Mouse (Mus musculus): Measurements from ENCODE around the gene BC052040. TPM values are rescaled to one million over a fixed set of nuclear protein-coding genes. Genes with fewer than 3 reads are reported as not detected.

Gene BC052040
- polyA plus RNA-seq, 1 experiment = 3.8 TPM

DNA sequence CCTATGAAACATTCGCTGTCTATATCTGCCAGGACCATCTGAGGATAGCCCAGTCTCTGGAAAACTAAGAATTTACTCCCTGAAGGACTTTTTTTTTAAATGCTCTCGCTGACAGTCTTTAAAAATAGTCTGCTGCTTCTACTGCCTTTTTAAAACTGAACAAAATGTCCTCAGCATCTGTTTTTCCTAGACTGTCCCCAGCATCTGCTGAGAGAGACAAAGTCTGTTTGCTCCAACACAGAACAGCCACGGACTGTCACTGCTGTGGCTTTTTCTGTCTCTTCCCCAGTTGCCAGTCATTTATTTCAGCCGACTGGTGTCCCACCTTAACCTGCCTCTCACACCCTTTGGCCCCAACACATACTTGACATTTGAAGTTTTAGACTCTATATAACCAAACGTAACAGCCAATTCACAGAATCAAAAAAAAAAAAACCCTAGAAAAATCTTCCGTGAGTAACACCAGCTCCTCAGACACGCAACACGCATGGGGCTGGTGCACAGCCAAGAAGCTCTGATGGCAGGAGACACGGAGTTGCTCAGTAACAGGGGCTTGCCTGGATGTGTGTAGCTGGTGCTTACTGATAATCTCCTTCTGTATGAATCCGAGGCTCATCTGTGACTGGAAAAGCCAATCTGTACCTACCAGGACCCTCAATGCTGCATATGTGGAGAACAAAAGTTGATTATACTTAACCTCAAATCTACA is 188.2 kb downstream of the BC052040 start:
- WGBS = 96% methylated on average over 10 of the region's 10 CpGs
- no peak overlapping the region for H3K27ac ChIP-seq (ENCODE audit: control insufficient read depth, insufficient read depth, low read length)
- no peaks in the 10 kb centered on the region for H3K4me1 ChIP-seq (replicated peaks; ENCODE audit: control insufficient read depth, insufficient read depth, low read length)
- H3K27me3 ChIP-seq (ENCODE audit: control insufficient read depth, insufficient read depth, low read length) = no peaks in the 10 kb centered on the region
- no peak overlapping the region for H3K4me3 ChIP-seq (ENCODE audit: control insufficient read depth, insufficient read depth, low read length)
- DNase-seq = no peak
- no peaks in the 10 kb centered on the region for H3K36me3 ChIP-seq (ENCODE audit: control insufficient read depth, insufficient read depth, low read length)
- TF ChIP-seq CTCF (IDR thresholded peaks at IDR 0.05; ENCODE audit: borderline replicate concordance, control insufficient read depth, extremely low read depth, insufficient read depth, low read length, poor library complexity) (no peak), POLR2A (IDR thresholded peaks at IDR 0.05; ENCODE audit: control insufficient read depth, extremely low read depth, insufficient read depth, low read length, poor library complexity) (no peak)

DNA sequence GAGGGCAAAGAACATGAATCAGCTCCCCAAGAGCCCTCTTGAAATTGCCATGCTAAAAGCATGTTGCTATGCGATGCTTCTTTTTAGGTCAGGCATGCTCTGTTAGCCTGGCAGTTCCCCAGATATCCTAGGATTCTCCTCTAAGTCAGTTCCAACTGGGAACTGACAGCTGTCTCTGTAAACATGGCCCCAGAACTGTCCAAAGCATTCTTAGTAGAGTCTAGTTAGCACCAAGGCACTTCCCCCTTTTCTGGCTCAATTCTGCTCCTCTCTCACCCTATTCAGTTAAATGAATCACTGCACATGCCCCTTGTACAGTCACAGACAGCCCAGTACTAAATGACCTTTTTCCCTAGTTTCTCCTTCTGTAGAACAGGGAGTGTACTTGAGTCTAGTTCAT is 191.2 kb downstream of the BC052040 start:
- 97% methylated on average over 1 of the region's 1 CpGs for WGBS
- Histone ChIP-seq H3K27ac (ENCODE audit: control insufficient read depth, insufficient read depth, low read length) (no peak overlapping the region), H3K36me3 (ENCODE audit: control insufficient read depth, insufficient read depth, low read length) (no peaks in the 10 kb centered on the region), H3K4me3 (ENCODE audit: control insufficient read depth, insufficient read depth, low read length) (no peak overlapping the region), H3K27me3 (ENCODE audit: control insufficient read depth, insufficient read depth, low read length) (no peaks in the 10 kb centered on the region), H3K4me1 (replicated peaks; ENCODE audit: control insufficient read depth, insufficient read depth, low read length) (no peaks in the 10 kb centered on the region)
- no peak for DNase-seq
- no peak for TF ChIP-seq CTCF (IDR thresholded peaks at IDR 0.05; ENCODE audit: borderline replicate concordance, control insufficient read depth, extremely low read depth, insufficient read depth, low read length, poor library complexity)
- no peak for TF ChIP-seq POLR2A (IDR thresholded peaks at IDR 0.05; ENCODE audit: control insufficient read depth, extremely low read depth, insufficient read depth, low read length, poor library complexity)

DNA sequence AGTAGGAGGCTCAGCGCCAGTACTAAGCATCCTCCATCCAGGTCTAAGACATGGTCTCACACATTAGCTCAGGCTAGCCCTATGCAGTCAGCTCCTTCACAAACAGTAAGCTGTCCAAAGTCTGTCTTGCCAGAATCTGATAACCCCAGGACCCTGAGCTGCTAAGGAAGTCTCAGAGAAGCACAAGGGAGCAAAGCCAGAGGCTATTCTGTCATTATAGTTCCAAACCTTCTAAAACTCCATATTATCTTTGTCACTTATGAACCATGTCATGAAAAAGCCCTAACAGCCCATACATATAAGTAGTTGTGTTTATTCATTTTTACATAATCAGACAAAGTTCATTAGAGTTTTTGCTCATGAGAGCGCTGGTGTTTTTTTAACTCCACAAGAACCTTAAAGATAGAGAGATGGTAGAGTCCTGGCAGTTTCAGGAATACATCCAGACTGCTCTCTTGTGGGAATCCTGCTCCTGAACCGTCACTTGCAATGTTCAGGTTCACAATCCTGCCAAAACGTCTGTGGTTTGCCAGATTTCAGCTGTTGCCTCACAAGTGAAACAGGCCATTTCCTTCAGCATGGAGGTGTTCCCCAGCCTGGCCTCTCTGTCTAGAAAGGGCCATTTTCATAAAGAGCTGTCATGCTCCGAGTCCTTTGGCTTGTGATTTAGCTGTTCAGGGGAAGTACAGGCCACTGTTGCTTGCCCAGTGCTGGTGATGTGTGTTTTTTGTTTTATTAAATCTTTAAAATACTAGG is 192.8 kb downstream of the BC052040 start:
- DNase-seq = no peak
- H3K27me3 ChIP-seq (ENCODE audit: control insufficient read depth, insufficient read depth, low read length) = no peaks in the 10 kb centered on the region
- 68% methylated on average over 5 of the region's 5 CpGs for WGBS
- no peak overlapping the region for H3K27ac ChIP-seq (ENCODE audit: control insufficient read depth, insufficient read depth, low read length)
- no peak overlapping the region for H3K4me3 ChIP-seq (ENCODE audit: control insufficient read depth, insufficient read depth, low read length)
- H3K4me1 ChIP-seq (replicated peaks; ENCODE audit: control insufficient read depth, insufficient read depth, low read length) = no peaks in the 10 kb centered on the region
- TF ChIP-seq CTCF (IDR thresholded peaks at IDR 0.05; ENCODE audit: borderline replicate concordance, control insufficient read depth, extremely low read depth, insufficient read depth, low read length, poor library complexity) = no peak
- TF ChIP-seq POLR2A (IDR thresholded peaks at IDR 0.05; ENCODE audit: control insufficient read depth, extremely low read depth, insufficient read depth, low read length, poor library complexity) = no peak
- H3K36me3 ChIP-seq (ENCODE audit: control insufficient read depth, insufficient read depth, low read length) = no peaks in the 10 kb centered on the region

DNA sequence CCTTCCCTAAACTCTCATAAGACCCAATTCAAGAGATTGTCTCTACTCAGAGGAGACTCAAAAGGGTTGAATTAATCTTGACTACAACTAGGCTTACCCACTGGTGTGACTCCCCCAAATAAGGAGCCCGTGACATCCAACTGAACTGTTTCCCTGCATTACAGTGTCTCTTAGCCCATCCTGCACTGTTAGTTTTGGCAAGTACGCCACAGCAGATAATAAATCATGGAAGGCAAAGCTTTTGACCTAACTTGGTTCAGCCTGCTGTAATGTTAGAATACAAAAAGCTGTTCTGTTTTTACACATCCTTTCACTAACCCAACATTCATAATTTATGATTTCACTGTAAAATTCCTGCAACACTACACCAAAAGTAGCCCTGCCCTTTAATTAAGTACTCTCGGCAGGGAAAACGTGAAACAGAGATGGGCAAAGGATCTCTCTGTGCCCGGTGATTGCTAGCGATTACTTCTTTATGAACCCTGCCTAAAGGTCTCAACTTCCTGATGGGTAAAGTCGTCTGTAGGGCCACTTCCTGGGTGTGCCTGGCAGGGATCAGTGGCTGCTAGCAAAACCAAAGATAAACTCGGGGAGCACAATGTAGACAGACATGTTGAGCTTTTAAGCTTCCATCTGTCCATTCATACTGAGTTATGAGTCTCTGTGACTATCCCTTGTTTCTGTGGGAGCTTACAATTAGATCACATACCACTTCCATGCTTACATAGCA is 194.1 kb downstream of the BC052040 start:
- H3K4me1 ChIP-seq (replicated peaks; ENCODE audit: control insufficient read depth, insufficient read depth, low read length) = no peaks in the 10 kb centered on the region
- H3K4me3 ChIP-seq (ENCODE audit: control insufficient read depth, insufficient read depth, low read length) = no peak overlapping the region
- TF ChIP-seq POLR2A (IDR thresholded peaks at IDR 0.05; ENCODE audit: control insufficient read depth, extremely low read depth, insufficient read depth, low read length, poor library complexity) (no peak), CTCF (IDR thresholded peaks at IDR 0.05; ENCODE audit: borderline replicate concordance, control insufficient read depth, extremely low read depth, insufficient read depth, low read length, poor library complexity) (no peak)
- WGBS = 65% methylated on average over 8 of the region's 8 CpGs
- no peak overlapping the region for H3K27ac ChIP-seq (ENCODE audit: control insufficient read depth, insufficient read depth, low read length)
- no peak for DNase-seq
- no peaks in the 10 kb centered on the region for H3K36me3 ChIP-seq (ENCODE audit: control insufficient read depth, insufficient read depth, low read length)
- no peaks in the 10 kb centered on the region for H3K27me3 ChIP-seq (ENCODE audit: control insufficient read depth, insufficient read depth, low read length)

DNA sequence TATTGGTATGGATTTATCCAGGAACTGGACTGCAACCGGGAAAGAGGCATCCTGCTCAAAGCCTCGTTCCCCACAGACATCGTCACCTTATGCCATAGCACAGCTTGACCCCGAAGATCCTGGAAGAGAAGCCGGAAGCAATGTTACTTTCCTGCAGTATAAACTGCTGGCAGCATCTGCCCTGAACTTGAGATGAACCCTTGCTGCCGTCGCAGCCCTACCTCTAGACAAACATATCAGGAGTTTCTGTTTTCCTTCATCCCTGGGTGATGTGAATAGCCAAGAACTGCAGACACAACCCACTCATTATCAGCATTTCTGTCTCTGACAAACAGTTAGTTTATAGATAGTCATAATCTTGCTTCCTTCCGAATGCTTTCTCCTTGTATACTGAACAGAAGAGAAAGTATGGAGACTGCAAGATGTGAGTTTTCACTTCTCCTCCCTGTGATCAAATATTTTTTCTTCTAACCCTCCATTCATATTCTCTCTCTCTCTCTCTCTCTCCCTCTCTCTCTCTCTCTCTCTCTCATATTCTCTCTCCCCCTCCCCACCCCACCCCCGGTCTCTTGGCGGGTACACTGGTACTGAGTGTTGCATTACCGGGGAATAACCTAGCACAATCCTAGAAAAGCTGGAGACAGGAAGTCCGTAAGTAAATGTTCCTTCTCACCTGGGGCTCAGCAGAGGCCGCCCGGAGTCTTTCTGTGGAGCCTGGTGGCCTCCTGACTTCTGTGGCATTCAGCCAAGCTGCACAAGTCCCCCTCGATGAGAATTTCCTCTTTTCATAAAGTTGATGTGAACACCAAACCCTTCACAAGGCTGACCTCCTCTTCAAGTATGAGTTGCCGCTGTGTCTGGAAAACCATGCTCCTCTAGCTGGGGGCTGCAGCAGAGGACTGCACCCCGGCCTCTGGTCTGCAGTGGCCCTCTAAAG is 195.7 kb downstream of the BC052040 start:
- no peak for DNase-seq
- WGBS = 82% methylated on average over 17 of the region's 17 CpGs
- no peak overlapping the region for H3K27ac ChIP-seq (ENCODE audit: control insufficient read depth, insufficient read depth, low read length)

More for the DNA sequence above, 195.7 kb downstream of the BC052040 start:
- no peak for TF ChIP-seq POLR2A (IDR thresholded peaks at IDR 0.05; ENCODE audit: control insufficient read depth, extremely low read depth, insufficient read depth, low read length, poor library complexity)
- no peak for TF ChIP-seq CTCF (IDR thresholded peaks at IDR 0.05; ENCODE audit: borderline replicate concordance, control insufficient read depth, extremely low read depth, insufficient read depth, low read length, poor library complexity)
- no peaks in the 10 kb centered on the region for H3K4me1 ChIP-seq (replicated peaks; ENCODE audit: control insufficient read depth, insufficient read depth, low read length)
- H3K27me3 ChIP-seq (ENCODE audit: control insufficient read depth, insufficient read depth, low read length) = no peaks in the 10 kb centered on the region
- no peak overlapping the region for H3K4me3 ChIP-seq (ENCODE audit: control insufficient read depth, insufficient read depth, low read length)
- no peaks in the 10 kb centered on the region for H3K36me3 ChIP-seq (ENCODE audit: control insufficient read depth, insufficient read depth, low read length)
